Mouse (Mus musculus) cerebellum, adult 9-11 months (tissue): ENCODE results near the gene Gm10392.

Source experiments
- DNase-seq: peaks from one replicate; pipeline ENCODE4 v3.0.0; 2022

The Gm10392 gene

DNA sequence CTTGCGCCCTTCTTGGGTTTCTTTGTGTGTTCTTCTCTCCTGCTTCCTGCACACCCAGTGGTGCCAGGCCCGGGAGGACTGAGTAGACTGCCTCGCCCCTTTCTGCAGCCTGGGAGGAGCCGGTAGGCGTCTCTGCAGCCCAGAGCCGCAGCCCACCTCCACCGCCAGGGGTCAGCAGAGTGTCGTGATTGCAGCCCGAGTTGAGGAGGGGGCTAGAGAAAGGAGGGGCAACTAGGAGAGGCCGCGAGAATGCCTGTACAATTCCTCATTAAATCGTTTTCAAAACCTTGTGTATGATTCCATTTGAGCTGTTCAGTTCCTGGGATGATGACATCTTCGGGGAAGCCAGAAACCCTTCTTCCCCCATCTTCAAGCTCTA is 27.9 kb downstream of the Gm10392 start:
- DNase-seq, result peak; percentile 88

DNA sequence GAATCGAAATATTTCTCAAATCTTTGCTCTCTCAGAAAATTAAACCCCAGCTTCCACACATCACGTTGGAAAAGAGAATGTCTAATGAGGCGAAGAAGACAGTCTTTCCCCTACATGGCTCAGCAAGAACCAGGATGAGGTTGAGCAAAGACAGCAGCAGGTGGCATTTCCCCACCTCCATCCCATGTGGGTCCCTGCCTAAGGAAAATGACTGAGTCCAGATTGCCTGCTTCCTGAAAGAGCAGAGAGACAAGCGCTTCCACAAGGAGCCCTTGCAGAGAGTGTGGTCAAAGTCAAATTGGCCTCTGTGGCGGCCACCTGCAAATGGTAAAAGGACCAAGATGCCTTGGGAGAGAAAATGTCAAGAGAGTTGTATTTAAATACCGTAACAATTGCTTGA is 28.5 kb downstream of the Gm10392 start:
- DNase-seq, result peak; percentile 56

DNA sequence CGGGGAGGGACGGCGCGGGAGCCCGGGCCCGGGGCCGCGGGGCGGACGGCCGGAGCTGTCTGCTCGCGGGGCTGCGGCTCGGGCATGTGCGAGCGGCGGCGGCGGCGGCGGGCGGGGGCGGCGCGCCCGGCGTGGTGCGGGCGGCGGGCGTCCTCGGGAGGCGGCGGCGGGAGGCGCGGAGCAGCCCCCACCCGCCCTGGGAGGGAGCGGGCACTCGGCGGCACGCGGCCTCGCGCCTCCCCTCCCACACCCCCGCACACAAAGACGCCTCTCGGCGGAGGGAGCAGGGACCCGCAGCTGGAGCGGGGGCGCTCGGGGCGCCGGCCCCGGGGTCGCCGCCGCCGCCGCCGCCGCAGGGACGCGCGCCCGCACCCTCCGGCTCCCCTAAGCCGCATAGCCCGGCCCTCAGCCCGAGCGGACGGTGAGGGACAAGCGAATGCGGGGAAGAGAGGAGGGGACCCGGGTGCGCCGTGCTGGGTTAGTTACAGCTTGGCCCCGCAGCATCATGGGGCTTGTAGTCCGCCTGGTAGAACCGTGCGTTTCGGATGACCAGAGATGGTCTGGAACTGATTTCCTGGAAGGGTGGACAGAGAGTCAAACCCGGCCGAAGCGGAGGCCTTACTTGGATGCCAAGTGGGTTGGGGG is 29.3 kb downstream of the Gm10392 start, which contains the start of gene Ankrd13b:
Gene Ankrd13b, minus strand, starts transcription at position 88 of the 645 bp plus-strand sequence.
- peak; percentile 90 for DNase-seq

DNA sequence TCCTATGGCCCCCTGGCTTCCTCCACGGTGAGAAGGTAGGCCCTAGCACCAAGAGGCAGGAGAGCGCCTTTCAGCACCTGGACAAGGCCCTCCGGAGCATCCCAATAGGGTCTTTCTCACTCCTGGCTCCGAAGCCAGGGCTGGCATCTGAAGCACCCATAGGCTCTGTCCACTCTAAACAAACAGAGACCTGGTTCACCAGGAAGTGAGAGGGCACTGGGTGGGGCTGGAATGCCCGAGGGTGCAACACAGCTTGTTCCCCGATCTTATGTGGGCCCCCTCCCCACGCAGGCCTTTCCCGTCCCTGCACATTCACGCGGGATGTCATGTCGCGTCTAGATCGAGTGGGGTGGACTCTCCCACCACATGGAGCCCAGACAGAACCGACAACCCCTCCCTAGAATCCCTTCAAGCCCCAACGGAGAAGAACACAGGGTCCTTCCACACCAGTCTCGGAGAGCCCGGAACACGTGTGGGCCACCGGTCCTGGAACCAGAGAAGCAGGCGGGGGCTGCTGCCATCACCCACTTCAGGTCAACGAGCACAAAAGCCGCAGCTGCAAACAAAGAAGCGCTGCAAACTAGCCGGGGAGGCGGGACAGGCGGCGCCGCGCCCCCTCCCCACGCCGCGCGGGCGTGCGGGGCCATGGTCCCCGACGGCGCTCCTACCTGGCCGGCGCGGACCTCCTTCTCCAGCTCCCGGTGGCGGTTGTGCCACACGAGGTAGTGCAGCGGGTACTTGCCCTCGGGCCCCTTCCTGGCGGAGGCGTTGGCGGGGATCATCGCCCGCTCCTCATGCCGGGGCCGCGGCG is 30.0 kb downstream of the Gm10392 start:
- DNase-seq, result peak; percentile 73

DNA sequence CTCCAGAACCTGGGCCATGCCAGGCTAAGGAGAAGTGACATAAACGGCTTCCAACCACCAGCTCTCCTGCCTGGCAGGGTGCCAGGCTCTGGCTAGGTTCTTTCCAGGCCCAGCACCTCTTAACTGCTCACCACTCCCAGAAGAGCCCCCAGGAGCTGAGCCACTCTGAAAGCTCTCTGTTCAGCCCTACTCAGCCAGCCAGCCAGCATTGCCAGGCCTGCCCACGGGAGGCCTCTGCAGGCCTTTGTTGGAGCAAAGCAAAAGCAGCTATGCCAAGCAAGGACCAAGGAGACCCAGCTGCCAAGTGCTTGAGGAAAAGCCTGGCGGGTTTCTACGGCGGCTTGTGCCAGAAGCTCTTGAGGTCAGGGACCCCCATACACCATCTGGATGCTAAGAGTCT is 32.2 kb downstream of the Gm10392 start:
- DNase-seq, result peak; percentile 80

DNA sequence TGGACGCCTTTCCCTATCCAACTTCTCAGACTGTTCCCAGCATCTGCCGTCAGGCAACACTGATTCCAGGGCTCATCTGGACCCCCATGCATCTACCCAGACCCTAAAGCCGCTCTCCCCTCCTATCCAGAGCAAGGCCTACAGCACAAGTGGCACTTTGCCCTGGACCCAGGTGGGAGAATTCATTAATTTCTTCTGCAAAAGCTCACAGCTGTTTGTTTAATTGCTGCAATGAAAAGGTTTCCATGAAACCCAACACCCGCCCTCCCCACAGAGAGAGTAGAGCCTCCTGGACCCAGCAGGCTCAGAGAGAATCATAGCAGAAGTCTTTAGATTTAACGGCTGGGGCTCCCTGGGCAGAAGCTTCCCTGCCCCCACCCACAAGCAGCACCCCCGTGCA is 33.8 kb downstream of the Gm10392 start:
- DNase-seq, result no peak

DNA sequence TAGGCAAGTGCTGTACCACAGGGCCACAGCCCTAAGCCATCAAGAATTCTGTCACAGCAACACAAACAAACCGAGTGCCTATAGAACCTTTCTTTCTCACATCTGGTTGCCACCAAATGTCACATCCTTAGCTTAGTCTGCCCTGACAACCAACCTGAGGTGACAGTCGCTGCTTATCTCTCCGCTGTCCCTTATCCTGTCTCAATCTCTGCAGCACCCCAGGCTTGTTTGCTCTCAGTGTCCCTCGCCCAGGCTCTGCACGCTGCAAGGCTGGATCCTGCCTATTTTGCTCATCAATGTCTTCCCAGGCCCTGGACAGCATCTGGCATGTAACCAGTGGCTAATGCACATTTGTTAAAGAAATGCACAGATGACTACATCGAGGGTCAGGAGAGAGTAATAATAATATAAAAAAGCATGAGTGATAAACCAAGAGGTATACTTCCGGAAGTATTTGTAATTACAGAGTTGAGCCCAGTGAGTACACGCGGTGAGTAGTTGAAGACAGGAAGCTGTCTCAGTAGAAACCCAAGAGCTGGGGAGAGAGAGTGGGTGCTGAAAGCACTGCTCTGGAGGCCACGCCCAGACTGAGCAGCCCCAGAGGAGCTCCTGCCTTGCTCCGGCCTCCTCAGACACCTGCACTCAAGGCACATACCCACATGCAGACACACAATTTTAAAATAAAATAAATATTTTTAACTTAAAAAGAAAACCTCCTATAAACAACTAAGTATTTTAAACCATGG is 35.3 kb downstream of the Gm10392 start:
- DNase-seq, result peak; percentile 10

DNA sequence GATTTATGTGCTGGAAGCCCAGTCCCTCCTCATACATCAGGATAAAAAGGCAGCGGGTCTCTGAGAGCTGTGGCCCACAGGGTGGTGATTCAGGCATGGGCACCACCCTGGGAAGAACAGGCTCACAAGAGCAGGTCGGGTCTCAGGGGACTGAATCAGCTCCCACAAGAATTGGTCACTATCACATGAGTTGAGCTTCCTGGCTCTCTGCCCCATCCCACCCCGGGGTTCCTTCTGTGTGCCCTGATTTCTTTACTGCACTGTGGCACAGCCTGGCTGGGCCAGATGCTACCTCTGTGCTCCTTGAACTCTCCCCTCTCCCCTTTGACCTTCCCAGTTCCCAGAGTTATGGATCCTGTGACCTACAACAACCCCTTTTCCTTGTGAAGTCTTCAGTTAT is 36.0 kb downstream of the Gm10392 start:
- DNase-seq, result peak; percentile 53

DNA sequence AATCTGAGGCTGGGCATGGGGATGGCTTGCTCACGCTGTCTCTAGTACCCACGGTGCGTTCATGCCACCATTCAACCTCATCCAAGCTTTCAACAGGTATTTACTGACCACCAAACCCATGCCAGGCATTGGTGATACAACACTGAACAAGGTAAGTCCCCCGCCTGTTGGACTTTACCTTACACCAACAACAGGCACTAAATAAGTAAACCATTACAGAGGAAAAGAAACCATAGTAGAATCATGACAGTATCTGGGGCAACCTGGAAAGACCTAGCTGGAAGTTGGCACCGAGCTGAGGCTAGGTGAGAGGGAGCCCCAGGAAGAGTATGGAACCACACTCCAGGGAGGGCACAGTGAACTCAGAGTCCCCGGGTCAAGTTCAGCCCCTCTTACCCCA is 42.1 kb downstream of the Gm10392 start:
- no peak for DNase-seq

DNA sequence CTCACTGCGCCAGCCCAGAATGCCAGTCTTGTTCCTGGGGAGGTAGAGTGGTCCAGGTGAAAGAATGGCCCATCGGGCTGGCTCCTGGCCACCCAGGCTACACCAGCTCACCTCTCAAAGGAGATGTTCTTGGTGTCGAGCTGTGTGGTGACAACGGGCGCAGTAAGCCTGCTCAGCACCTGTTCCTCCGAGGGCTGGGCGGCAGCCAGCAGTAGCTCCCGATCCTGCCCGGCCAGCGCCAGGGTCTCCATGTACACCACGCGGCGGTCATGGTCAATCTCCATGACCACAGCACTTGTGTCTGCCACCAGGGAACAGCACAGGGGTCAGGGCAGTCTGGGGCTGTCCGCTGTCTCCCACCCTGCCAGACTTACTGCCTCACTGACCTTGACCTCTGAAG is 42.8 kb downstream of the Gm10392 start:
- no peak for DNase-seq

DNA sequence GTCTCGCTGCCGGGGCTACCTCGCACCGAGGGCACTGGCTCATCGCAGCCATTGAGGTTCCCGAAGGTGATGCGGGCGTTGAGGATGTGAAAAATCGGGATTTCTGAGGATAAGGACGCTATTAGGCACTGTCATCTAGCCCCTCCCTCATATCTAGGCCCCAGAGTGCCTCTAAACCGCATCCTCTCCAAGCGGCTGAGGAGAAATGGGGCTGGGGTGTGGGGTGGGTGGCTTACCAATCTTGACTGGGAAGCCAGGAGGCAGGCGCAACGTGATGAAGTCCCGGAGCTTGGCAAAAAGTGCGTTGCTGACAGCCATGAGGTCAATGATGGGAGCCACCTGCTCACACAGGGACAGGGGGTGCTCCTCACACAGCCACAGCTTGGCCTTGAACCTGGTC is 46.2 kb downstream of the Gm10392 start:
- no peak for DNase-seq

DNA sequence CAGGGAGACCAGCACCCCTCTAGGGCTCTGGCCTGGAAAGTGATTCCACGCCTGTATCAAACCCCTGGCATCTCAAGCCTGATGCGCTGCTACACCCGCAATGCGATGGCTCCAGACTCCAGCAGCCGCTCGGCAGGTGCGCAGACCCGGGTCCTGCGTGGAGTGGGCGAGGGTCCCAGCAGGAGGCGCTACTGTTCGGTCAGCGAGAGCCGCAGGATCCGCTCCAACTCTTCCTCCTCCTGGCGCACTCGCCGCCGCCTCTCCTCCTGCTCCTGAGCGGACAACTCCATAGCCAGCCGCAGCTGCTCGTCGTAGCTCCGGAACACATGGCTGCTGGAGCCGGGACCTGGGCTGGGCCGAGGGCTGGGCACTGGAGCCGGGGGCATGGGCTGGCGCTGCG is 47.6 kb downstream of the Gm10392 start:
- no peak for DNase-seq

DNA sequence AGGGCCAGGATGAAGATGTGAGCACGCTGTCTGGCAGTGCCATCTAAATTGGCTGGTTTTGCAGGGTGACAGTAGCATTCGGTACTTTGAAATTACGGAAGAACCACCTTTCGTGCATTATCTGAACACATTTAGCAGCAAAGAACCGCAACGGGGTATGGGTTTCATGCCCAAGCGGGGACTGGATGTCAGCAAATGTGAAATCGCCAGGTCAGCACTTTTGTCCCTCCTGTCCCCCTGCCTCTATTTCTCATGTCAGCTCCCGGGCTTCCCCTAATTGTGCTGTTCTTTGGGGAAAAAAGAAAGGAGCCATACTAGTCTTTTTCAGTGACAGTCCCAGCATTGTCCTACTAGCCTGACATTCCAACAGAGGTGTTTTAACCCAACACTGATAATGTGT is 50.6 kb downstream of the Gm10392 start:
- no peak for DNase-seq

DNA sequence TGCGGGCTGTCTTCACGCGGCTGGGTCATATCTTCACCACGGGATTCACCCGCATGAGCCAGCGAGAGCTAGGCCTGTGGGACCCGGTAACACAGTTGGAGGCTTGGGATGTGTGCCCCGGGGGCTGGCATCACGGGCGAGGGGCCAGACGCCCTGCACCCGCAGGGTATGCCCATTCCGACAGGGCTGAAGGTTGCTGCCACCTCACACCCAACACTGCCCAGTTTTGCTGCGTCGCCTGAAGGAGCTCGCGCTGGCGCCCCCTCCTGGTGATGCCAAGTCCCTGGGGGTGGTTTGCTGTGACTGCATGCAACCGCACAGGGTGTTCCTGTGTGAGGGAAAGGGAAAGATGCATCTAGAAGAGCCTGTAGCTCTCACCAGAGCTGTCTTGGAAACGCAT is 51.2 kb downstream of the Gm10392 start:
- DNase-seq, result peak; percentile 78

DNA sequence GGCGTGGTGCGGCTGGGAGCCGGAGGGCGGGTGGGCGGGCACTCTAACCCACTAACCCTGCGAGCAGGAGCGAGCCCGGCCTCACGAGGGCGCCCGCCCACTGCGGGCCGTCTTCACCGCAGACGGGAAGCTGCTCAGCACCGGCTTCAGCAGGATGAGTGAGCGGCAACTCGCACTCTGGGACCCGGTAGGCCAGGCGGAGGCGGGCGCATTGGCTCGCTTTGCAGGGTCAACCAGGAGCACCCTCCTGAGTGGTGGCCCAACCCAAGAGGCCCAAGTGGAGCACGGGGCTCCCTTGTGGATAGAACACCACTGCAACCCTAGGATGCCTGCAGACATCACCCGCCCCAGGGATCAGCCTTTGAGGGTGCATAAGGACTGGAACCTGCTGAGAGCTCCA is 51.8 kb downstream of the Gm10392 start:
- no peak for DNase-seq
